Mouse (Mus musculus) thymus, postnatal 36 days (tissue): ENCODE data around the gene Dnm1.

ENCODE experiments used
- DNase-seq, 2 experiments: peaks; one replicate each; pipeline ENCODE4 v3.0.0; 2022; ENCODE audit warnings: mixed read lengths in 2 of 2

The Dnm1 gene

DNA sequence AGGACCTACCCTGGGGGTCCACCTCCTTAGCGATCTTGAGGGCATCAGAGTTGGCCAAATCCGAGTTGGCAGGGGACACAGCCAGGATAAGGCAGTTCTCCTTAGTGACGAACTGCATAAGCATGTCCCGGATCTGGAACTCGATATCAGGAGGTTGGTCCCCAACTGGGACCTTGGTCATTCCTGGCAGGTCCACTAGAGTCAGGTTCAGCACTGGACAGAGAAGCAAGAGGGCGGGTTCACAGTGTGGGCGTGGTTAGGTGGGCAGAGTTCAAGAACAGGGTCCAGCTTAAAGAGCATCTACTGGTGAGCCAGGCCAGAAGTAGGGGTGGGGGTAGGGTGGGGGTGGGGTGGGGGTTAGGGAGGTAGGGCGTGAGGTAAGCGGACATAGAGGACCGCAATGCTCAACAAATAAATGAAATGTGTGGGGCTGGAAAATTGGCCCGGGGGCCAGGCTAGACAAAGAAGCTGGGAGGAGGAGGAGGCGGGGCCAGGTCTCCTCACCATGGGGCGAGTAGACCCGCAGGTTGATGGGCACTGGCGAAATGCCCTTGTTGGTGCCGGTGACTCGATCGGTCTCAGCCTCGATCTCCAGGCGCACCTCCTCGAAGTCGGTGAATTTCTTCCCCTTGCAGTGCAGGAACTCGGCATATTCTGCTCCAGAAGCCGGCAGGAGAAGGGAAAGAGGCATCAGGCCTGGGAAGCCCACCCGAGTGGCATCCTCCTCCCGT, 13.1 kb downstream of the Dnm1 start:
- DNase-seq: no peak

- DNase-seq: no peak
Observed at GRCm38 (mm10) chr2:32335888-32336287, 17.2 kb downstream of the Dnm1 start.

- no peak for DNase-seq
Observed at GRCm38 (mm10) chr2:32332159-32332558, 21.0 kb downstream of the Dnm1 start.

- no peak for DNase-seq
Observed at GRCm38 (mm10) chr2:32329531-32329930, 23.6 kb downstream of the Dnm1 start.

DNA sequence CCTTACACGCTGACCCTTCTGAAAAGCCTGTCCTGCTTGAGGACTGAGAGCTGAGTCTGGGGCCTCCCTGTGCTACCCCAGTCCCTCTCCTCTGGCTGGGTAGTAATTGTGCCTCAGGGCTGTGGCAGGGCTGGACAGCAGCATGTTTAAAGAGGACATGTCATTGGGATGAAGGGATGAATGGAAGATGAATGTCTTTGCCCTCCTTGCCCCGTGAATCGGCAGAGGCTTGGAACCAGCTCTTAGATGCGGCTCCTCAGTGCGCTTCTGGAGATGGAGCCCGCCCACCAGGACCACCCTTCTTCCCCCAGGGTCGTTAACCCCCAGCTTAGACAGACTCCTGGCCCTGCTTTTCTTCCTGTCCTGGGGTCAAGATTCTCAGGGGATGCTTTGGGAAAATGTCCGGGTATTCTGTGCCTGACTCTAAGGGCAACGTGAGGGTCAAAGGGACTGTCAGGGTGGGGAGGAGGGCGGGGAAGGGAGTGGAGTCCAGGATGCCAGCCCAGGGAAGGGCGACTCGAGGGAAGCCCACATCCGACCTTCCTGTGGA, 24.2 kb downstream of the Dnm1 start:
- DNase-seq: no peak

GRCm38 (mm10) chr2:32327200-32327599, 25.9 kb downstream of the Dnm1 start:
- DNase-seq: no peak

- no peak for DNase-seq
Observed at GRCm38 (mm10) chr2:32325342-32325741, 27.8 kb downstream of the Dnm1 start.

- DNase-seq: no peak
Observed at GRCm38 (mm10) chr2:32324322-32324721, 28.8 kb downstream of the Dnm1 start.

GRCm38 (mm10) chr2:32322754-32323741, 30.1 kb downstream of the Dnm1 start:
- no peak for DNase-seq

DNA sequence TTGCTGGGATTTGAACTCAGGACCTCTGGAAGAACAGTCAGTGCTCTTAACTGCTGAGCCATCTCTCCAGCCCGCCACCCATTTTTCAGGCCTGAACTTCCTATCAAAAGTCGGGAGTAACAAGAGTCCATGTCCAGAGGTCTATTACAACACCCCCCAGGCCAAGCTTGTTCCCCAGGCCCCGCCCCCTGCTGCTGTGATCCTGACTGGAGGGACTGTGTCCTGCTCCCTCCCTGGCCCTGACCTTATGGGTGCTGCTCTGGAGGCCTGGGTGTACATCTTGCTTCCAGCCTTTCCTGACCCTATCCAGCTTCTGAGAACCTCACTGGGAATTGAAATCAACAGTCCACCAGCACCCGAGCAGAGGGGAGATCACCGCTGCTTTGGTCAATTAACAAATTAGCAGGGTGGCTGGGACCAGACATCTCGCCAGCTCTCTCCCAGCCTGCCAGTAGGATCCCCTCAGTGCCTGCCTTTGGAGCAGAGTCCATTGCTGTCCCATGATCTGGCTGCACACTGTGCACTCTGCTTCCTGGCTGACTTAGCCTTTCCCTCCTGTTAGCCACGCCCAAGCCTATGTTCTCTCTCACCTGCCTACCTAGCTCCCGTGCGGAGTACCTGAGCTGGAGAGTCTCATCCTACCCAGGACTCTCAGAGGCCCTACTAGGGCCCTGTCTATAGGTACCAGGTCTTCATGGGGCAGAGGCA, 31.4 kb downstream of the Dnm1 start:
- DNase-seq: no peak

DNA sequence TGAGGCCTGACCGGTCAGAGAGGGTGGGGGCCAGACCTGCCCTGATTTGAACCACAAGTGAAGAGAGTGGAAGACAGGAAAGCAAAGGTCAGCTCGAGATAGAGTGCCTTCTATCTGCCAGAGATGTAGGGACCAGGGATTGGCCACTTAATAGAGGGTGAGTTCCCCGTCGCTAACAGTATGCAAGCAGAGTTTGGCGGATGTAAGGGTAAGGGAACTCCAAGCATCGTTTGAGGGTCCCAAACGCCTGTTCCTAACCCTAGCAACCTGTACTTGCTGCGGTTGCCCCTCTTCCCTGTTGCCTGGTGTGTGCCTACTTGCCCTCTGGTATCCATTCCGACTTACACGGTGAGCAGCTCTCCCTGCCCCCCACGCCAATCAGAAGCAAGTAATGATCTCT, 32.4 kb downstream of the Dnm1 start:
- DNase-seq: no peak

- no peak for DNase-seq
Observed at GRCm38 (mm10) chr2:32319586-32320580, 33.3 kb downstream of the Dnm1 start.

DNA sequence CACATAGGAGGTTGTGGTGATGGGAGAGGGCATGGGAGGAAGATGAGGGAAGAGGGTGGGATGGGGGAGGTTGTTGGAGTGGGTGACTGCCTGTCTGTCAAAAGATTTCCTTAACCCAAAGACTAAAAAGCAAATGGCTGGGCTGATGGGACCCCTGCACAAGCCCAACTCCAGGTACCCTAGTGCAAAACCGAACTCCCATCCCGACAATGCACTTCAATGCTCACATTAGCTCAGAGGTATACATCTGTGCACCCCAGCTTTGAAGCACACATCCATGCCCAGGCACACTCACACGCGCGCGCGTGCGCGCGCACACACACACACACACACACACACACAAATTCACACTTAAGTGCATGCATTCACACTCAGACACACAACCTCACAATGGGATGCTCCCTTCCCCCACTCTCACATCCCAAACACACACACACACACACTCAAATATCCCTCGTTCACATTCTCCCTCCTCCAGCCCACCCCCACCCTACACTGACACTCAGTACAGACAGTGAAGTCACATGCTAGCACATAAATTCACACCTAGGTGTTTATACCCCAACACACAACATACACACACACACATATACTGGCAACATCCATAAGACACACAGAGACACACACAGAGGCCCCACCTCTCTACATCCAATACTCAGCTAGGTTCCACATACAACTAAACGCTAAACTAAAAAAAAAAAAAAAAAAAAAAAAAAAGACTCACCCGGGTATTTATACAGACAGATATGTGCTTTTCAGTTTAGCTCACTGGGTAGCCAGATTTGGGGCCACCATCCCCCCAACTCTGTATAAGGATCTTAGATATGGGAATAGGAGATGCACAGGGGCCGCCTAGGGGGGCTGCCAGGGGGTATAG, 34.2 kb downstream of the Dnm1 start:
- no peak for DNase-seq

DNA sequence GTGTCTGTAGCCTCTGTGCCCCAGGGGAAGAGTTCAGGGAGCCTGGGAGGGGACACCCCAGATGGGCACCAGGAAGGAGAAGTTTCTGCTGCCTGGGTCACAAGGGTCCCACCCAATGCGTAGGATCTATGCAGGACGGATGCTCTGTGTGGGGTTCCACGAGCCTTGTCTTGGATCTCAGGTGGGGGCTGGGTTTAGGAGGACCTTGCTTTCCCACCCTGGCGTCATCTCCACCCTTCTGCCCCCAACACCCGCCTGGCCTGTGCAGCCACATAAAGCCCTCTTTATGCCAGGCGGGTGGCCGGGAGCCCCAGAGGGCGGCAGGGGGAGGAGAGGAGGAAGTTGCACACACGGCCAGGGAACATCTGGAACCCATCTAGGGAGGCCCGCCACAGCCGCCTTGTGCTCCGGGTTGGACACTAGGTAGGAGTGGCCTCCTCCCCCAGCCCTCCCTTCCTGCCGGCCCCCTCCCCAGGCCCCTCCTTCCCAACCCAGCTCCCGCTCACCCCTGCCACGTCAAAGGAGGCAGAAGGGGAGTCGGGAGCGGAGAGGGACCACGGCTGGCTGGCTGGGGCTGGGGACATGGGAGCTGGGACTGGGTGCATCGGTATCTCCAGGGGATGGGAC, 35.2 kb downstream of the Dnm1 start:
- DNase-seq: no peak

DNA sequence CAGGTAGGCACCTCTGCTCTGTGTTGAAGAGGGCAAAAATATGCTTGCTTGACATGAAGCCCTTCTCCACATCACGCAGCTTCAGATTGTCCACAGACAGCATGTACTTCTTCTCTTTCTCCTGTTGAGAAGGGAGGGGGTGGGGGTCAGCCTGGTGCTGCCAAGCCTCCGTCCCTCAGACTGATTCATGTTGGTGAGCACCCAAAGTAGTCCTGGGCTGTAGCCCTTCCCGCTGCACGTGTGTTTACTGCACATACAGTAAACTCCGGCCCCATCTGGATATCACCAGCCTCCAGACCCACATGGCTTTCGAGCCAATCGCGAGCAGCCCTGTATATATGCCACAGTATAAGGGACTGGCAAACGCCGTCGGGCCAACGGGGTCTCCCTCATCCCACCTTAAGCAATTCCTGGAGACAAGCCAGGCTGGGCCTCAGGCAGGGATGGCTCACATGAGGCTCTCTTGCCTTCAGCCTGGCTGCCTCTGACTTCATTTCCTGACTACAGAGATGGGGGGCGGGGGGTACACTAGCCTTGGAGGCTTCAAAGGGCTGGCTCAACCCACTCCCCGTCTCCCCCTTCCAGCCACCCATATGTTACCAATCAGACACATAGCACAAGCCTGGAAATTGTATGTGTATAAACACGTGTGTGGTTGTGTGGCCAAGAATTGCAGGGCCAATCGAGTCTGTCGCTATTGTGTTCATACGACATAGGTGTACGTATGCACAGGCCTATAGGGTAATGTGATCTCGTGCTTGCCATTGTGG, 36.1 kb downstream of the Dnm1 start:
- DNase-seq: no peak

GRCm38 (mm10) chr2:32315751-32316150, 37.4 kb downstream of the Dnm1 start:
- DNase-seq: no peak

GRCm38 (mm10) chr2:32314831-32315230, 38.3 kb downstream of the Dnm1 start:
- no peak for DNase-seq

- peak; percentile 80 to 81 for DNase-seq
Observed at GRCm38 (mm10) chr2:32312318-32312964, 40.7 kb downstream of the Dnm1 start.
